Mouse (Mus musculus) naive thymus-derived CD4-positive, alpha-beta T cell, adult 2 months (primary cell): ENCODE measurements around the gene Tprgl.

ENCODE experiments used
- DNase-seq: peaks from one replicate; pipeline ENCODE4 v3.0.0-alpha.2; 2011; ENCODE audit warnings: low read depth

Tprgl gene

GRCm38 (mm10) chr4:154119208-154119607 lies 41.3 kb downstream of the Tprgl start:
- DNase-seq: no peak

GRCm38 (mm10) chr4:154118782-154119181 lies 41.7 kb downstream of the Tprgl start:
- DNase-seq: no peak

- no peak for DNase-seq
Observed at GRCm38 (mm10) chr4:154116421-154116820, 44.0 kb downstream of the Tprgl start.

GRCm38 (mm10) chr4:154109850-154110243 lies 50.6 kb downstream of the Tprgl start:
- DNase-seq: no peak

GRCm38 (mm10) chr4:154109216-154109849 lies 51.1 kb downstream of the Tprgl start:
- no peak for DNase-seq
